Mouse (Mus musculus): ENCODE data around the gene Frmd8. TPM values are rescaled to one million over a fixed set of nuclear protein-coding genes. Genes with fewer than 3 reads are reported as not detected.
A peak's percentile ranks its signal among the peaks of the same experiment; 100 is the strongest.

The Frmd8 gene
- total RNA-seq (2017): 32.8 to 50.6 TPM (median 34.5 TPM) in 3 replicates

GRCm38 (mm10) chr19:5874969-5875480, at the start of gene Frmd8:
Gene Frmd8 (minus strand): TSS chr19:5875274.
- ATAC-seq (replicated peaks; ENCODE audit: insufficient number of reproducible peaks, low FRiP score, low TSS enrichment, poor library complexity, severe bottlenecking): peak; percentile 64

GRCm38 (mm10) chr19:5924713-5925093, 49.6 kb upstream of the Frmd8 start, which contains the start of gene Cdc42ep2:
Gene Cdc42ep2 (minus strand): TSS chr19:5924816.
- peak; percentile 83 for ATAC-seq (replicated peaks; ENCODE audit: insufficient number of reproducible peaks, low FRiP score, low TSS enrichment, poor library complexity, severe bottlenecking)

DNA sequence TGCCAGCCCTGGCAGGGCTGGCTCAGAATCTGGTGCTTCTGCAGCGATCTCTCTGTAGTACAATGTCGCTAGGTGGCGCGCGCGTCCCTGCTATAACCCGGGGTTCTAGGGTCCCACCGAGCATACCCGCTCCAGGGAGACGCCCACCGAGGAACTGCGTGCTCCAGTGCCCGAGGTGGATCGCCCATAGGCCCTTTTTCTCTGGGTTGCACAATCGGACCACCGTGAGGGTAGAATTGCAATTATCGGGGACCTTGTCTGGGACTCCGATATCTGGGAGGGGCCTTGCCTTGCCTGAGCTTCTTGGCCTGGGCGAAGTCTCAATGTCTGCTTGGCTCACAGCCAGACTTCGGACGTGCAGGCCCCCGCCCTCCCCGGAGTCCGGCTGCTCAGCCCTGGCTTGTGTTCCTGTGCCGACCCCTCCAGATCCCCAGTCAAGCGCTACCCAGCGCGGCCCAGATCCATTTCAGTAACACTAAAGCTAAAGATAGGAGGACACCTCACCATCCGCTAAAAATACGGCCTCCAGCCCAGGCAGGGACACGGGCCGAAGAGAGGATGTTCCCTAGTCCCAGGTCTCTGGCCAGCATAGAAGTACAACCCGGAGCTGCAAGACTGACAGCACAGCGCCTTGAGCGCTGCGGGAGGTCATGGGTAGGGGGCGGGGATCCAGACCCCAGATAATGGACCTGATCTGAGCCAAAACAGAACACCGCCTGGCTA, 49.1 kb upstream of the Frmd8 start:
- ATAC-seq (replicated peaks; ENCODE audit: insufficient number of reproducible peaks, low FRiP score, low TSS enrichment, poor library complexity, severe bottlenecking): peak; percentile 78

- ATAC-seq (replicated peaks; ENCODE audit: insufficient number of reproducible peaks, low FRiP score, low TSS enrichment, poor library complexity, severe bottlenecking): no peak
Measured at GRCm38 (mm10) chr19:5922963-5923362, 47.9 kb upstream of the Frmd8 start.

DNA sequence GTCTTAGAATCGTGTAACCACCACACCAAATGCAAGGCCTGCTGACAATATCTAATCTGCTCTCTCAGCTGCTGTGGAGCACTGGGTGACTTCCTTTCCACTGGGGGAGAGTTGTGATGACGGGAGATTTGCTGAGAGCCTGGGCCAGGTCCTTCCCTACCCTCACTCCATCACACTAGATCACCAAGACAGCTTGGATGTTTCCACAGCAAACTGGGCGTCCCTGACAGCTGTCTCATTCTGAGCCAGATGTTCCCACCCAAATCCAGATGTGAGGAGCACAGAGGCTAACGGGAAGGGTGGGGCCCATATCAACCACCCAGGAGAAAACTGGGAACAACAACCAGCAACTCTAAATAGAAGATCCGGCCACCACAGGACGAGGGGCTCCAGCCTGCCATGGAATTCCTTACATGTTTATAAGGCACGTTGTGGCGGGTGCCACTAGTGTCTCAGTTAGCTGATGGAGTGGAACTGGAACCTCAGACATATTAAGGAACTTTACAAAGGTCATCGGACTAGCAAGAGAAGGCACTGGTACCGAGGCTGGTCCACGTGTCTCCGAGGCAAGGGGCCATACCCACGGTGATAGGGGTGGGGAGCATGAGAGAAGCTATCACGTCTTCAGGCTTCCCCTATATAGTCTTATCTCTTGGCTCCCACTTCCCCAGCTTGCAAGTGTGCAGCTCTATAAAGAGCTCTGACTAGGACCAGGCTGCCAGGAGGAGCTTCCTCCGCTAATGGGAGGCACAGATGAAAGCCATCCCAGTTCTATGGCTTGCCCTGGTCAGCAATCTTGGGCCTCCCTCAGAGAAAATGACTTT, 47.3 kb upstream of the Frmd8 start:
- no peak for ATAC-seq (replicated peaks; ENCODE audit: insufficient number of reproducible peaks, low FRiP score, low TSS enrichment, poor library complexity, severe bottlenecking)

DNA sequence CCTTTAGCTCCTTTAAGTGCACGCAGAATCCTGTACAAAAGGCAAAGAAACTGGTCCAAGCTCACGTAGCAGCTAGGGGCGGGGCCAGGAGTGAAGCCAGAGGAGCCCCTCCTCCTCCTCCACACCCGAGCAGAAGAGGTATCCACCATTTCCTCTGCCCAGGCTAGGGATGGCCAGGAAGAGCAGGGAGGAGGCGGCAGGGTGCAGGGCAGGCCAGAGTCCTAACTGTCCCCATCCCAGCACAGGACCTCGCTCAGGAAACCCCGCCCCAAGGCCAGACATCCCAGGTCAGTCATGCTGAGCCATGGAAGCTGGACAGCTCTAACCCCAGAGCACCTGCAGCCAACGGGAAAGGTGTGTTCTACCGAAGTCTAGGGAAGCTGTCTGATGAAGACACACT, 46.6 kb upstream of the Frmd8 start:
- no peak for ATAC-seq (replicated peaks; ENCODE audit: insufficient number of reproducible peaks, low FRiP score, low TSS enrichment, poor library complexity, severe bottlenecking)

GRCm38 (mm10) chr19:5913007-5913719, 38.1 kb upstream of the Frmd8 start, which contains the start of gene Dpf2:
Gene Dpf2 (minus strand): TSS chr19:5913010.
- no peak for ATAC-seq (replicated peaks; ENCODE audit: insufficient number of reproducible peaks, low FRiP score, low TSS enrichment, poor library complexity, severe bottlenecking)

- ATAC-seq (replicated peaks; ENCODE audit: insufficient number of reproducible peaks, low FRiP score, low TSS enrichment, poor library complexity, severe bottlenecking): peak; percentile 93
Measured at GRCm38 (mm10) chr19:5912103-5913006, 37.3 kb upstream of the Frmd8 start.

- ATAC-seq (replicated peaks; ENCODE audit: insufficient number of reproducible peaks, low FRiP score, low TSS enrichment, poor library complexity, severe bottlenecking): no peak
Measured at GRCm38 (mm10) chr19:5911430-5912102, 36.5 kb upstream of the Frmd8 start.

GRCm38 (mm10) chr19:5910221-5910620, 35.1 kb upstream of the Frmd8 start:
- no peak for ATAC-seq (replicated peaks; ENCODE audit: insufficient number of reproducible peaks, low FRiP score, low TSS enrichment, poor library complexity, severe bottlenecking)

DNA sequence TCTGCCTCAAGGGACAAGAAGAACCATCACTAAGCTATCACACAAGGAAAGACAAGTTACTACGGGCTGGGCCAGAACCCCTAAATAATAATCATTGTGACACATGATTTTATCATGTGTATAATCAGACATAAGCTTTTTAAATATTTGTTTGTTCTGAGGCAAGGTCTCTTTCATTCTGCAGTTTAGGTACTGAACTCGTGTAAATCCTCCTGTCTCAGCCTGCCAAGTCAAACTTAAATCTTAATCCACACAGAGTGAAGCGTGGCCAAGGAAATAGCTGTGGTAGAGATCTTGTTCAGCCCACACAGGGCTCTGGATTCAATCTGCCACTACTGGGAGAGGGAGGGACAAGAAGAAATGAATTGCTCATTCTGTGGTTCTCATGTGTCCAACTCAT, 32.2 kb upstream of the Frmd8 start:
- ATAC-seq (replicated peaks; ENCODE audit: insufficient number of reproducible peaks, low FRiP score, low TSS enrichment, poor library complexity, severe bottlenecking): no peak

GRCm38 (mm10) chr19:5894002-5894678, 19.1 kb upstream of the Frmd8 start, which contains the start of gene Tigd3:
Gene Tigd3 (minus strand): TSS chr19:5894149.
- ATAC-seq (replicated peaks; ENCODE audit: insufficient number of reproducible peaks, low FRiP score, low TSS enrichment, poor library complexity, severe bottlenecking): peak; percentile 85

DNA sequence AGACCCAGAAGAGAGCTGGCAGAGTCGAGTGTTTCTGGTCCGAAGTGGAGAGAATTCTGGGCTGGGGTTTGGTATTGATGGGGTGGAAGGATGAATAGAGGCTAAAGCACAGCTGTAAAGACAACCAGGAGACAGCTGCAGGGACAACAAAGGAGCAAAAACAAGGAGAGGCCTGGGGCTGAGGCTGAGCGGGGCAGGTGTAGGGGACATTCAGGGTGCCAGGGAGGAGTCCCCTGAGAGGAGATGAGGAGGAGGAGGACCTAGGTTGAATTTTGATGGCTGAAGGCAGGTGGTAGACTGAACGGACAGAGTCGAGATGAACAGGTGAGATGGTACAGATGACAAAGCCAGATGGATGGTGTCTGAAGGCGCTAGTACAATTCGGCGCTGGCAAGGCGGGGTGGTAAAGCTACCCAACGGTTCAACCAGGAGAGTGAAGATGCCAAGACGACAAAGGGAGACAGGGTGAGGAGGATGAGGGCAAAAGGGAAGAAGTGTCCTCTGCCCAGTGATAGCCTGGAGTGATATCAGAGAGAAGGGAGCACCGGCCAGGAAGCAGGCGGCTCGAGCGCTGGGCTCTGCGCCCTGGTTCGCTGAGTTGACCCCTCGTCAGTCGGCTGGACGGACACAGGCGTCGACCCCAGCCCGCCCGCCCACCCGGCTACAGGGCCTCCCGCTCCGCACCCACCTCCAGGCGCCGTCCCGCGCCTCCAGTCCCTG, 18.4 kb upstream of the Frmd8 start:
- no peak for ATAC-seq (replicated peaks; ENCODE audit: insufficient number of reproducible peaks, low FRiP score, low TSS enrichment, poor library complexity, severe bottlenecking)

- no peak for ATAC-seq (replicated peaks; ENCODE audit: insufficient number of reproducible peaks, low FRiP score, low TSS enrichment, poor library complexity, severe bottlenecking)
Measured at GRCm38 (mm10) chr19:5892735-5893134, 17.7 kb upstream of the Frmd8 start.

- no peak for ATAC-seq (replicated peaks; ENCODE audit: insufficient number of reproducible peaks, low FRiP score, low TSS enrichment, poor library complexity, severe bottlenecking)
Measured at GRCm38 (mm10) chr19:5892262-5892661, 17.2 kb upstream of the Frmd8 start.

GRCm38 (mm10) chr19:5891521-5892258, 16.6 kb upstream of the Frmd8 start:
- no peak; the same call in 1 of the 2 replicates for ATAC-seq (replicated peaks; ENCODE audit: insufficient number of reproducible peaks, low FRiP score, low TSS enrichment, poor library complexity, severe bottlenecking)
